Mouse (Mus musculus) hindbrain, postnatal 0 days (tissue): Measurements from ENCODE around the gene Tbce. TPM values are rescaled to one million over a fixed set of nuclear protein-coding genes. Genes with fewer than 3 reads are reported as not detected.

Source experiments
- ATAC-seq: fragments of 200-750 bp; cut with Nextera tagmentation; 2 replicates; pipeline ENCODE4 v1.8.0; 2017; ENCODE audit warnings: mild to moderate bottlenecking, moderate TSS enrichment, moderate library complexity
- DNase-seq: peaks from one replicate; pipeline ENCODE4 v3.0.0-alpha.2; 2015; ENCODE audit warnings: low spot score
- H3K27ac ChIP-seq: fragments of 300-500 bp; sonication (generic); 2 replicates; pipeline ENCODE4 v1.5.1; 2014; ENCODE audit warnings: mild to moderate bottlenecking
- H3K27me3 ChIP-seq: fragments of 300-500 bp; sonication (generic); 2 replicates; pipeline ENCODE4 v1.6.1; 2014; ENCODE audit warnings: low read length, mixed read lengths; ENCODE audit not compliant: insufficient read depth
- H3K36me3 ChIP-seq: fragments of 300-500 bp; sonication (generic); 2 replicates; pipeline ENCODE4 v1.6.1; 2014; ENCODE audit warnings: low read length, mixed read lengths; ENCODE audit not compliant: insufficient read depth
- H3K4me1 ChIP-seq: fragments of 300-500 bp; sonication (generic); 2 replicates; pipeline ENCODE4 v1.6.1; 2014; ENCODE audit warnings: antibody characterized with exemption, low read length, mixed read lengths; ENCODE audit not compliant: insufficient read depth
- H3K4me2 ChIP-seq: fragments of 300-500 bp; sonication (generic); 2 replicates; pipeline ENCODE4 v1.6.1; 2014; ENCODE audit warnings: low read depth, mild to moderate bottlenecking, low read length, moderate library complexity, mixed read lengths
- H3K4me3 ChIP-seq: fragments of 300-500 bp; sonication (generic); 2 replicates; pipeline ENCODE4 v1.5.1; 2014; ENCODE audit warnings: low read length
- H3K9ac ChIP-seq: fragments of 300-500 bp; sonication (generic); replicated peaks from 2 replicates; pipeline ENCODE4 v1.6.1; 2014; ENCODE audit warnings: mild to moderate bottlenecking, low read length, moderate library complexity, mixed read lengths
- H3K9me3 ChIP-seq: fragments of 300-500 bp; sonication (generic); 2 replicates; pipeline ENCODE4 v1.6.1; 2016; ENCODE audit warnings: low read length, mixed read lengths
- CTCF ChIP-seq: IDR thresholded peaks from 2 replicates; pipeline ENCODE4 v1.5.1; 2016; ENCODE audit warnings: antibody characterized with exemption, control low read depth, low read depth
- WGBS: fragments of 180-500 bp; shearing (Covaris S2); extraction: QIAGEN DNeasy Blood & Tissue Kit; methylation state at CpG from one replicate; pipeline ENCODE4 v1.1.7; 2014; 5-methylcytosine and 5-hydroxymethylcytosine counted together
- polyA plus RNA-seq: library from polyadenylated mRNA; unstranded; fragments of >200 nt; fragmentation: Nextera tagmentation; extraction: Ambion mirVana; gene quantifications from 2 replicates; pipeline ENCODE4 v1.2.1, GENCODE M21; 2015
- total RNA-seq: library from RNA; depleted of rRNA; stranded (reverse); fragments of >200 nt; gene quantifications from 2 replicates; pipeline ENCODE4 v1.2.3, GENCODE M21; 2014; rRNA removed

The Tbce gene
- total RNA-seq (43.3 and 60.2 TPM in 2 replicates), polyA plus RNA-seq (79.1 and 86.7 TPM in 2 replicates)

DNA sequence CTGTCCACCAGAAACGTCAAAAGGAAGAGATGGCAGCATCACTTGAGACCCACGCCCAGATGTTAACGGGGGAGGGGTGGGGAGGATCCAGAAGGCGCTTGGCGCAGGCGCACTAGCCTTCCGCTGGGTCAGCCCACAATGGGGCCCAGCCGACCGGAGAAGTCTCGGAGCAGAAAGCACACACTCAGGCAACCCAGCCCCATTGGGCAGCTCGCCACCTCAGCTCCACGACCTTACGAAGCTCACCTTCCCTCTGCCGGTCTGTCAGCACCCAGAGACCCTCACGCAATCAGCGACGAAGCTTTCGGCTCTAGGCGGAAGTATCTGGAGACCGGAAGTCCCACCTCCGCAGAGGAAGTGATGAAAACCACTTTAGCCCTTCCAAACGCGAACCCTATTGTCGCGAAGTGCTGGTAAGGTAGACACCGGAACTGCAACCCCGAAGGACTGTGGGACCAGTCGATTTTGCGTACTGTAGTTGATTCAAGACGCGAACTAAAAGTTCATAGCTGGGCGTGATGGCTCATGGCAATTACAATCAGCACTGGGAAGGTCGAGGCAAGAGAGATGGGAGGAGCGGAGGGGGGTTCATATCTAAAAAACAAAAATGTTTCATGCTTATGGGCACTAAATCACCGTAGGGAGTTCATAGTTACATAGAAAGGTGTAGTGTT is at the start of gene Tbce:
Gene Tbce (minus strand): TSS at position 347 of the 674 bp plus-strand sequence.
- H3K4me1 ChIP-seq, result no peaks in the 10 kb centered on the region
- DNase-seq, result peak; percentile 95
- H3K36me3 ChIP-seq, result no peaks in the 10 kb centered on the region
- 2% methylated on average over 35 of the region's 35 CpGs for WGBS
- H3K9ac ChIP-seq, result peak within 1 kb of the TSS; percentile 62
- peak; percentile 43 for TF ChIP-seq CTCF
- no peaks in the 10 kb centered on the region for H3K9me3 ChIP-seq
- peak within 1 kb of the TSS; percentile 97 for H3K27ac ChIP-seq
- peak within 1 kb of the TSS; percentile 75 for H3K4me2 ChIP-seq
- no peaks in the 10 kb centered on the region for H3K27me3 ChIP-seq
- peak within 1 kb of the TSS; percentile 54 for H3K4me3 ChIP-seq
- ATAC-seq, result peak; percentile 97

DNA sequence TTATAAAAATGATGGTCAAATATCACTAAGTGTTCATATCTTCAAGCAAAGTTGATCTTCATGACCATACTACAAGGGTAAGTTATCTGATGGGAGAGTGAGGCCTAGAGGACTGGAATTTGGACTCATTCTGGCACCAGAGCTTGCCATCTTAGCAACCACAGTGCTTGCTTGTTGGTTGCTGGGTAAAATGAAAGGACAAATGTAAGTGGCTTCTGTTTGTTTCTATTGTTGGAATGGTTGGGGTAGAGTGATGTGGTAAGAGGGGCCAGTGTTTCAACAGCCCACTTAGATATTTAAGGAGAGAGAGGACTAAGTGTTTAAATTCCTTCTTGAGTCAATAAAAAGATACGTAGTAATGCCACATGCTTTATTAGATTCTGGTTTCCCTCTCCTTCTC is 49.2 kb upstream of the Tbce start:
- 80% methylated on average over 1 of the region's 1 CpGs for WGBS
- no peak for ATAC-seq
- Histone ChIP-seq H3K9me3 (no peaks in the 10 kb centered on the region), H3K36me3 (no peaks in the 10 kb centered on the region), H3K9ac (no peak overlapping the region), H3K27ac (no peak overlapping the region), H3K4me3 (no peak overlapping the region), H3K4me2 (no peak overlapping the region), H3K4me1 (no peaks in the 10 kb centered on the region), H3K27me3 (no peaks in the 10 kb centered on the region)
- DNase-seq, result no peak
- TF ChIP-seq CTCF, result no peak

DNA sequence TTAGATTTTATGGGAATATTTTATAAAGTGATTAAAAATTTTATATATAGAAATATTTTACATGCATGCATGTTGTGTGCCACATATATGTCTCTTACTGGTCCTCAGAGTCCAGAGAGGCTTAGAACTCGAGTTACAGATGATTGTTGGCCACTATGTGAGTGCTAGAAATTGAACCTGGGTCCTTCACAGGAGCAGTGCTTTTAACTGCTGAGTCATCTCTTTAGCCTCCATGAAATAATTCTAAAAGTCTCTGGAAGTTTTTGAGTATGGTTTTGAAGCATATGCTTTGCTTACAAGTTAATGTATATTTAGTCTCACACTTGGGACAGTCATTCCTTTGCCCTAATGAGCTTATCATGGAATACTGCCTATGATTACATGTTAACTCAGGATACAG is 35.9 kb upstream of the Tbce start:
- Histone ChIP-seq H3K4me1 (no peaks in the 10 kb centered on the region; the same call in 1 of the 2 replicates), H3K9me3 (no peaks in the 10 kb centered on the region), H3K36me3 (no peaks in the 10 kb centered on the region), H3K9ac (no peak overlapping the region), H3K4me3 (no peak overlapping the region), H3K27ac (no peak overlapping the region), H3K4me2 (no peak overlapping the region), H3K27me3 (no peaks in the 10 kb centered on the region)
- no peak for TF ChIP-seq CTCF
- 91% methylated on average over 1 of the region's 1 CpGs for WGBS
- ATAC-seq (no peak), DNase-seq (no peak)

DNA sequence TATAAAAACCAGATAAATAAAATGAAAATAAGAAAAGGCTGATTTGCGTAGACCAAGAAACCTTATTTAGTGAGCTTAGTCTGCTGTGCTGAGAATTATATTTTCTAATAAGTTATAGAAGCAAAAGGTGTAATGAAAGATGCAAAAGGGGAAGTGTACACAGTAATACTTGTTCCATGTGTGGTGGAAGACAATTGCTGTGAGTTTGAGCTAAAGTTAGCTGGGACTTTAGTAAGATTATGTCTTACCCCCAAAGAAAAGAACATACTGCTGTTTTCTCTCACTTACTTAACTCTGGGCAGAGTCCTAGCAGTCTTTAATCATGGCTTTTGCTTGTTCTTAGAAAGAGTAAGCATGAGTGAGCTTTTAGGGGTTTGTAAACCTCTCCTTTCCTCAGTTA is 34.9 kb upstream of the Tbce start:
- WGBS, result 90% methylated on average over 1 of the region's 1 CpGs
- no peak overlapping the region for H3K4me2 ChIP-seq
- TF ChIP-seq CTCF, result no peak
- no peaks in the 10 kb centered on the region for H3K27me3 ChIP-seq
- no peaks in the 10 kb centered on the region for H3K36me3 ChIP-seq
- no peak overlapping the region for H3K4me3 ChIP-seq
- no peaks in the 10 kb centered on the region; the same call in 1 of the 2 replicates for H3K4me1 ChIP-seq
- H3K9ac ChIP-seq, result no peak overlapping the region
- H3K27ac ChIP-seq, result no peak overlapping the region
- DNase-seq (no peak), ATAC-seq (no peak)
- H3K9me3 ChIP-seq, result no peaks in the 10 kb centered on the region

DNA sequence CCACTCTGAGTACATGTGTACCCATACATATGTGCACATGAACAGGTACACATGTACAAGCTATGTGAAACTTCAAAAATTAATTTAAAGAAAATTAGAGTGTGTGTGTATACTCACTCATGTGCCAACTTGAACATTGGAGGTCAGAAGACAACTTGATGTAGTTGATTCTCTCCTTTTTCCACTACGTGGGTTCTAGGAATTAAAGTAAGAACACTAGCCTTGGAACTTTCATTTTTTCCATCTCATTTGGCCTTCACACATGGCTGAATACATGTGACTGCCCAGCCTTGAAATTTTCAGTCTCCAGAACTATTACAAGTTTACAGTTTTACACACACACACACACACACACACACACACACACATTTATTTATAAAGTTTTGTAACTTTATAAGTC is 29.9 kb upstream of the Tbce start:
- no peak overlapping the region for H3K4me3 ChIP-seq
- WGBS, result 83% methylated on average over 1 of the region's 1 CpGs
- TF ChIP-seq CTCF, result no peak
- ATAC-seq, result no peak
- H3K9ac ChIP-seq, result no peak overlapping the region
- H3K36me3 ChIP-seq, result 0 out of 2 replicates have a peak, but pooled peaks cover 3% of the 10 kb centered on the region
- no peak for DNase-seq
- H3K4me2 ChIP-seq, result no peak overlapping the region
- H3K9me3 ChIP-seq, result no peaks in the 10 kb centered on the region
- no peak overlapping the region for H3K27ac ChIP-seq
- peaks cover 3% of the 10 kb centered on the region; the same call in 1 of the 2 replicates for H3K4me1 ChIP-seq
- no peaks in the 10 kb centered on the region for H3K27me3 ChIP-seq

DNA sequence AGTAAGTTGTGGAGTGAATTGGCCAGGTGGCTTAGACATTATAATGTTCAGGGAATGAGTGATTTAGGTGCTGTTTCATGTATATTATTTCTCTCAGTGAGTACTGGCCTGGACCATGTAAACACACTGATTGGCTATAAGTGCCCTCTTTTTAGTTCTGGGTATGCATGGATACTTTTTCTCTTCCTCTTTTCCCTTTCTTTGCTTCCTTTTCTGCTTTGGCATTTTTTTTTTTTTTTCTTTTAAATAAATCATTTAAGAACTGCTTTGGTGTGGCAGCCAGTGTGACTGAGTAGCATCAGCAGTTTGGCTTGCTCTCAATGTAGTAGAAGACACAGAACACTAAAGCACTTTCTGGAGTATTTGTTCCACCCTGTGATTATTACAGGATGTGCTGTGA is 28.6 kb upstream of the Tbce start:
- no peaks in the 10 kb centered on the region for H3K9me3 ChIP-seq
- H3K9ac ChIP-seq, result no peak overlapping the region
- no peak for ATAC-seq
- DNase-seq, result no peak
- TF ChIP-seq CTCF, result no peak
- 0 out of 2 replicates have a peak, but pooled peaks cover 3% of the 10 kb centered on the region for H3K36me3 ChIP-seq
- no peak overlapping the region for H3K27ac ChIP-seq
- no peak overlapping the region for H3K4me3 ChIP-seq
- H3K27me3 ChIP-seq, result no peaks in the 10 kb centered on the region
- no peak overlapping the region for H3K4me2 ChIP-seq
- 0 out of 2 replicates have a peak, but pooled peaks cover 3% of the 10 kb centered on the region for H3K4me1 ChIP-seq

DNA sequence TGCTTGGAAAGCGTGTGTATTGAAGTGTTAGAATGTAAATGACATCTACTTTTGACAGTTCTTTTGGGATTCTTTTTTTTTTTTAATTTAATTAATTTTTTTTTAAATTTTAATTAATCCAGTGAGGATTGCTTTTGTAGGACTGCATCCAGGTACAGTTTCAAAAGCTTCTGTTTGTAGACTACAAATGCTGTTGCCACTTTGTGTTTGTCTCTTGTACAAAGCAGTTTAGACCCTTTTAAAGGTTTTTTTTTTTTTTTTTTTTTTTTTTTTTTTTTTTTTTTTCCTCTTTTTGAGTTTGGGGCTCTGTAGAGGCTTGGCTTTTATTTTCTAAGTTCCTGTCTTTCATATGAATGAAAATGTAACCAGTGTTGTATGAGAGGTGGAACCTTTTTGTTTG is 26.3 kb upstream of the Tbce start:
- ATAC-seq (no peak), DNase-seq (no peak)
- 65% methylated on average over 1 of the region's 1 CpGs for WGBS
- Histone ChIP-seq H3K4me1 (peaks cover 9% of the 10 kb centered on the region), H3K4me3 (no peak overlapping the region), H3K9me3 (no peaks in the 10 kb centered on the region), H3K27me3 (no peaks in the 10 kb centered on the region), H3K36me3 (0 out of 2 replicates have a peak, but pooled peaks cover 3% of the 10 kb centered on the region), H3K4me2 (no peak overlapping the region; the same call in 1 of the 2 replicates), H3K27ac (no peak overlapping the region), H3K9ac (no peak overlapping the region)
- TF ChIP-seq CTCF, result no peak
